Mouse (Mus musculus): ENCODE results near the gene Psen2.

The Psen2 gene

DNA sequence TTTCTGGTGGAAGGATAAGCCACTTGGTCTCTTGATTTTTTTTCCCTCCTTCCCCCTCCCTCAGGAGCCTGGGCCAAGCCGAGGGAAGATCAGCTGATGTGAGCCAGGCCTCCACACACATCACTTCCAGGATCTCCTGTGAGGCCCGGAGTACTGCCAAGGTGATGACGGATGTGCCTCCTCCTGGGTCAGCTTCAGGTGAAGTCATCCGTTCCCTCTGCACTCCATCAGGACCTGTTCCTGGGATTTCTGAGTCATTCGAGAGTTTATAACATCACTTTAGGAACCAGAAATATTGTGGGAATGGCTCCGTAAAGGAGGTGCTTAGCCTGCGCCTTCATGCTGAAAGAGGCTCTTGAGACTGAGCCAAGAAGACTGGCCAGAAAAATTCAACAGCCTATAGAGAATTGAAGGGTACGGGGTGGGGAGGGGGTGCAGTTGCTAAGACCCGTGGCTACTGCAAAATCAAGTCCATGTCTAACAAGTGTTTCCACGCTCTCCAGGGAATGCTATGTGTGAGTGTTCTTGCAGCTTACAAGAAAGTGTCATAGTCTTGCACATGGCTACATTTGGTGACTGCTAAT is 11.6 kb upstream of the Psen2 start:
- no peak for DNase-seq (ENCODE audit: low spot score)

DNA sequence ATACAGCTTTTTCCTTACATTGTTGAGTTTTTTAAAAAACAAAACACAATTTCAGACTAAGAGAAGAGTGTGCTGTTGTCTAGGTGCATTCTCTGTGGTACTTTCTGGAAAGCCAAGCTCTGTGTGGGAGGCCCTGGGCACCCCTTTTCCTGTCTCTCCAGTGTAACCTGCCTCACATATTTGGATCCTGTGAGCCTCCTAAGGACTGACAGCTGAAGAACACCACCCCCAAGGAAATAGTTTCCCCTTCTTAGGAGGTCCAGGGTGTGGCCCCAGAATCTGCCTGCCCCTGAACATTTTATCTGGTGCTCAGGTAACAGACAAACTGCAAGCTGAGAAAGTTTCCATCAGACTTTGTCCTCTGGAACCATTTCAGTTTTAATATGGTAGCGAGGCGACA is 5.8 kb upstream of the Psen2 start:
- DNase-seq (ENCODE audit: low spot score) = no peak

DNA sequence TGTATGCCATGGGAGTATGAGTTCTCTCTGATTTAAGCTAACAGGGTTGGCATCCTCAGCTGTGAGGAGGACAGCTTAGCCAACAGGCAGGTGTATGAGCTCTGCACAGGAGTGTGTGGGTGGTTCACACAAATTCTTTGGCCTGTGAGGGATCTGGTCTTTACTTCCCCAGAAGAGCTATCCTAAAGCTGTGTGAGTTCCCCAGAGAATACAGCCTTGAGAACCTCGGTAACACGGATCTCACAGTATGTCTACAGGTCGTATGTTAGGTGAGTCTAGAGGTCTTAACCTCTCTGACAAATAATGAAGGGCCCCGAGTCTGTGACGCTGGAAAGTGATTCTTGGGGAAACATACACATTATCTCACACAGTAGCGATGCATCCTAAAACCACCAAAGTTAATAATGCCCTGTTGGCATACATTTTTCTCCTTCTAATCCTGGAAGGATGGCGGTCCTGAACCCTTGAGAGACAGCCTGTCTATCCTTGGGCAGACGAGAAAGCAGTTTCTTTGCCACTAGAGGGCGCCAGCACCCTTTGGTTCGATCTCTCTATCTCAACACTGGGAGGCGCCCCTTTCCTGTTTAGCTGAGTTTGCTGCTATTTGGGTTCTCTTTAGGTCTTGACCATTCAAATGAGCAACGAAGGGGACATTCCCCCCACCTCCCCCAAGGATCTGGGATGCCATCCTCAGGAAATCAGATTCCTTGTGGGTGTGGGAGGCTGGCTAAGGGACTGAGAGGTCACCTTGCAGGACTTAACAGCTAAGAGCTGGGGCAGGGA is 5.2 kb upstream of the Psen2 start:
- peak; percentile 88 for DNase-seq (ENCODE audit: low spot score)

DNA sequence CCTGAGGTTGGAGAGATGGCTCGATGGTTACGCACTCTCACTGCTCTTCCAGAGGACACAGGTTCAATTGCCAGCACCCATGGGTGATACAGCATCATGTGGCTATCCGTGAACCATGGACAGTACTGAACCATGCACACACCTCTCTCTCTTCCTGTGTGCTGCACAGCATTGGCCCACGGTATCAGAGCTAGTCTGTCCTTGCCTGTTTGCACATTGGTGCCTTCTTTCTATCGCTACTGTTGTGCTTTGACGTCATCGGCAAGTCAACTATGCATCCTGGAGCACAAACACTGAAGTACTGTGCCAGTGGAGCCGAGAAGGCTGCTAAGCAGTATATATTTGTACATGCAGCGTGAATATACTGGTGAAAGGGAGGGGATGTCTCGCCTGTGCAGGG is 3.9 kb upstream of the Psen2 start:
- DNase-seq (ENCODE audit: low spot score) = no peak

DNA sequence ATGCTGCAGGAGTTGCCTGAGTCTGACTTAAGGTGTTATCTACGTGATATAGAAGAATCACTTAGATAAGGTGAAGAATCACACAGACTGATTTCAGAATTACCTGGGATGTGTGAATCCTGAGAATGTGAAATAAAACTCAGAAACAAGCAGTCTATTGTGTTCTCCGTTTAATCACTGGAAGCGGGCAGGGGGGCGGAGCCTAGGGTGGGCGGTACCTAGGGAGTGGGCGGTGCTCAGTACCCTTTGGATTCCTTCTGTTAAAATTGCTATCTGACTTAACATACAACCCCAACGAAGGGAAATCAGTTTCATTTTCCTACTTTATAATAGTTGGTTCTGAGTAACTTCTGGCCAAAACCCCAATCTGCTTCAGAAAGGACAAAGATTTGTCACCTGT is 2.2 kb upstream of the Psen2 start:
- no peak for DNase-seq (ENCODE audit: low spot score)

DNA sequence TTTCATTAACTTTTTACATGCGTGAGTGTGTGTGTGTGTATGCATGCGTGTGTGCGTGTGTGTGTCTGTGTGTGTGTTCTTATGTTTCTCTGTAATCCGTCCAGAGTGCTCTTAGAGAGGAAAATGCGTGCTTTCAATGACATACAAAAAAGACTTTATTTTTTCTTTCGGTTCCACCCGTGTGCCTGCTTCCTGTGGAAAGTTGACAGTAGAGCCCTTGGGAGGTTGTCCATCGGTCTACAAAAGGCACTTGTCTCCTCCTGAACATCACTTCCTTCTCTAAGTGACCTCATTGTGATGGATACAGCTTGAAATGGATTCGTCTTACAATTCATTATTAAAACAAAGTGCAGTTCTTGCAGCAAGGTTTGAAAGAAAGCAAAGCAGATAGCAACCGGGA is 1.6 kb upstream of the Psen2 start:
- no peak for DNase-seq (ENCODE audit: low spot score)

DNA sequence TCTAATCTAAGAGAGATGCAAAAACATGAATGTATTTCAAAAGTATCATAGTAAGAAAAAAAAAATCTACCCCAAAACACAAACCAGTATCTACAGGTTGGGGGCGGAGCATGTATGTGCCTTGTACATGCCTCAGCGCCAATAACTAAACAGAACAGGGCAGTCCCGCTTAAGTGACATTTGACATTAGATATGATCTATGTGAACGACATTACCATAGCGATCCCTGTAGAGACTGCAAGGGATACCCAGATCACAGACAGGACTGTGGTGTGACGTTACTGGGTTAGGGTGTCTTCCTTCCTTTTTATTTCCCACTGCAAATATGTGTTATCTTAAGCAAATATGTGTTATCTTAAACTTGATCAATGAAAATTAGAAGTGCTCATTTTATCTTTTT is 1.2 kb upstream of the Psen2 start:
- no peak for DNase-seq (ENCODE audit: low spot score)

DNA sequence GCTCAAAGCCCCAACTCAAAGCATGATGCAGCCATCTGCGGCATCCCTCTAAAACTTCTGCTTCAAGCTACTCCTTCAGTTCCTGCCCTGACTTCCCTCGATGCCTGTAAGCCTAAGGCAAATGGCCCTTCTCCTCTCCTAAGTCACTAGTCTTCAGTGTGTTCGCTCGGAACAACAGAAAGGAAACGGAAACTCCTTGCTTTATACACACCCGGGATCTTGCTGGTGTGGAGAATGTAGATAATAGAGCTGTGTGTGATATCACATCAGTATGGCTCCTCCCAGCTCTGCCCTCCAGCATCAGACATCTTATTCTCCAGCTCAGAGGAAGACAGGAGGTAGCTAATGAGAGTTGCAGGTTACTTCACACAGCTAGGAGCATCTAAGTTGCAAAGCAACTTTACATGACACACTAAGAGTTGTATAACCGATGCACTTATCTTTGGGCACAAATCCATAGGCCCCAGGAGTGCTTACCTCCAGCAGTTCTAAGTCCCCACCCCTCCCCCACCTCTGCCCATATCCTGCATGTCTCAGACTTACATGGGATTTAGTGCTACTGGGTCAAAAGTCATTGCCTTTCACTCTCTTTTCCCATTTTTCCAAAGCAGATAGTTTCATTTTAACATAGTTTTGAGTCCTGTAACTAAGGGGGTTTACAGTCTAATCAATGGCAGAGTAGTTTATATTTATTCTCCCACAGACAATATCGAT is 1.2 kb downstream of the Psen2 start:
- DNase-seq (ENCODE audit: low spot score) = no peak

DNA sequence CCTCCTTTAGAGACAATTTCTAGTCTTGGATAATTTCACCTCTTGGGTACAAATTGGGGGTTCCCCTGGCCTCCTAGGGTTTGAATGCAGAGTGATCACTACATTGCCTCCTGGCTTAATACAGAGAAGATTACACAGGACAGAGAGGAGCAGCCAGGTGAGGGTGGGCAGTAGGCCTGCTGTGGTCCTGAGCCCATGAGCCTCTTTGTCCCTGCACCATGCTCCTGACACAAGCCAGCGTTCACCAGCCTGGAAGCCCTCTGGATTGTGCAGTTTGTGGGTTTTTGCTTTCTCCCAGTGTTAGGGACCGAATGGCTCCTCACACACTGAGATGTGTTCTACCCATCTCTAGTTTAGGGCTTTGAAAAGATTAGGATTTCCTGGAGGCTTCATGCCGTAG is 1.8 kb downstream of the Psen2 start:
- no peak for DNase-seq (ENCODE audit: low spot score)

DNA sequence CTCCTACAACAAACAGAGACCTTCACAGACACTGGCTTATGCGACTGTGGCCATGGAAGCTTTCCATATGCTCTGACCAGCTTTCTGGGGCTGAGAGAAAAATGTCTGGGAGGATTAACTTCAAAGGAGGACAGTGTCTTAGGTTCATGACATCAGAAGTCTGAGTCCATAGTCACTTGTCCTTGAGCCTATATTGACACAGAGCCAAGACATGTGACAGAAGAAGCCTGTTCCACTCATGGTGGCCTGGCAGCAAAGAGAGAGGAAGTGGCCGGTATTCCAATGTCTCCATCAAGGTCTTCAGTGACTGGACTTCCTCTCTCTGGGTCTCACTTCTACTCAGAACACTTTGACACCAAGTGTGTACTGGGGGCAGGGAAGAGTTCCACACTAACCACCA is 2.4 kb downstream of the Psen2 start:
- no peak for DNase-seq (ENCODE audit: low spot score)

DNA sequence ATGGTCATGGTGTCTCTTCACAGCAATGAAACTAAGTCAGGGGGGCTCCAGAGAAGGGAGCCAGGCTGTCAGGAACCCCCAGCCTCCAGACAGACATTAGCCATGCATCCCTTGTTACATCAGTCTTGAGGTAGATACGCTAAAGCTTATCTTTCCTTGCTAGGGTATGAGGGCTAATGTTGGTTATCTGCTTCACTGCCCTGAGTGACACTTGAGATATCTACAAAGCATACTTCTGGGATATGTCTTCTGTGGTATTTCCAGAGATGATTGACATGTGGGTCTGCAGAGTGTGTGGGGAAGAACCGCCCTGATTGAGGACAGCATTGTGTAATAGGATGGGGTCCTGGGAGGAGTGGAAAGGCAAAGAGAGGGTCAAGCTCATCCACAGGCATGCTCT is 3.5 kb downstream of the Psen2 start:
- DNase-seq (ENCODE audit: low spot score) = no peak

DNA sequence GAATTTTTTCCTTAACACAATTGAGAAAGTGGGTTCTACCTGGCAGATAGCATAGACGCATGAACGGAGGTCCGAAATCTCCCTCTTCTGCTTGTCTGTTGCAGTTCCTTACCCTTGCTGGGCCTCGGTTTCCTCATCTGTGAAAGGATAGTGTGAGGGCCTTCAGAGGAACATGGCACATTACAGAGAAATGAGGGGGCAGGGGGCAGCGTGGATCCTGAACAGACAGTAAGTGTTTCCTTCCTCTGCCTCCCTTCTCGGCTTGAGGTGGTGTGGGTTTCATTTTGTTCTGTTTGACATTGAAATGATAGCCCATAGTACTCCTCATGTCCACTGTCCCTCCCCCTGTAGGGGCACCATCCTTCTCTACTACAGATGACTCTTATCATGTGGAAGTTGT is 5.8 kb downstream of the Psen2 start:
- no peak for DNase-seq (ENCODE audit: low spot score)

DNA sequence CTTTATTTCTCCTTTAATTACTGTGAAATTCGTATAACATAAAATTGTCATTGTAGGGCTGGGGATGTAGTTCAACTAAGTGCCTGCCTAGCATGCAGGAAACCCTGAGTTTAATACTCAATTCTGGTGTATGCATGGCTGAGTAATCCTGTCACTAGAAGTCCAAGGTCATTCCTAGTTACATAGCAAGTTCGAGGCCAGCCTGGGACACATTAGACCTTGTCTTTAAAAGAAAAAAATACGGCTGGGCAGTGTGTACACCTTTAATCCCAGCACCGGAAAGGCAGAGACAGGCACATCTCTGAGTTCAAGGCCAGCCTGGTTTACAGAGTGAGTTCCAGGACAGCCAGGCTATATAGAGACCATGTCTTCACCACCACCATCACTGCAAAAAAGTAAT is 6.4 kb downstream of the Psen2 start:
- DNase-seq (ENCODE audit: low spot score) = no peak

DNA sequence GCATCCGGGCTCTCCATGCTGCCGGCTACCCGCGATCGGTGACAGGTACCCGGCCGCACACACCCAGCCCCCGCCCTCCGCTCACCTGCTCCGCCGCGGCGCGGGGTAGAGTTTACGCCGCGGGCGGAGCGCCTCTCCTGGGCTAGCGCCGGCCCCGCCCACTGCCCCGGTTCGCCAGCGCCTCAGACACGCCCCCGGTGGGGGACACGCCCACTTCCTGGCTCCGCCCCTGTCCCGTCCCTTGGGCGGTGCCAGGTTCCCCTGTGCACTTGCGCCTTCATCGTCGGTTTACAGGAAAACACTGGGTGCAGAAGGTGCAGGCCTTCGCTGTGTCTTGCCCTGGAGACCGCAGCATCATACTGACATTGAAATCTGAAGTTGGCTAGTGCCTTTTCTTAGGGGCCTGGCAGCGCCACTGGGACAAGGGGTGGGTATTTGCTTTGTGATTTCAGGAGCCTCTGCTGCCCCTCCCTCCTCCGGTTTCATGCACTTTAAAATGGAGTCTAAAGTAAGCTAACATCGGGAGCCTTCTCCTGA is 7.0 kb downstream of the Psen2 start:
- peak; percentile 88 for DNase-seq (ENCODE audit: low spot score)

DNA sequence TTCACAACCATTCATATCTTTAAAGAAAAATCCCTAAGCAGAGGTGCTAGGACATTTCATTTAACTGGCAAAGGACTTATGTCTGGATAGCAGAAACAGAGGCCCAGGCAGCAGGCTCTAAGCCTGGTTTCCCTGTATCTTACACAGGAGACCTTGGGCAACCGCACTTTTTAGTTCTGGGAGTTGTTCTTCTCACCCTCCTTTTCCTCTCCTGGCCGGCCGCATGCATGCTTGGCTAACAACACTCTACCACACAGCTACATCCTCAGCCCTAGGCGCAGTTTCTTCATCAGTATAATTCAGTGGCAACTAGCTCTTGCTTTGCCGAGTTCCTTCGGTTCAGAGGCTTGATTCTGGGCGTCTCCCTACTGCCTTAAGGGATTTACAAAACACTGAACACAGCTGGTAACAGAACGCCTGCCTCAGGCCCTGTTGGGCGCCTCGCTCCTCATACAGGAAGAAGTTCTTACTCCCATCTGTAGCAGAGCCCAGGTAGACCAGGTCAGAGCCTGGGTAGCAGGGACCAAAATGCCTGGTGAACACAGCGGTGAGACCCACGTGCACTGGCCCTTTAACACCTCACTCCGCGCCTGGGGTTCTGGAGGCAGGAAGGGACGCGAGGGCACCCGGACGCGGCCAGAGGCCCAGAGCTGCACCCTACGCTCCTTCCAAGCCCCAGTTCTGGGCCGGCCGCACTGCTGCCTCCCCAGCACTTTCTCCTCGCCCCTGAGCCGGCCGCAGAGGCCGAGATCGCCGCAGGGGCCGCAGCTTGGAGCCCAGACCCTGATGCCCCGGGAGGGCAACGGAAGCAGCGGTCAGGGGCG is 7.7 kb downstream of the Psen2 start:
- no peak for DNase-seq (ENCODE audit: low spot score)

DNA sequence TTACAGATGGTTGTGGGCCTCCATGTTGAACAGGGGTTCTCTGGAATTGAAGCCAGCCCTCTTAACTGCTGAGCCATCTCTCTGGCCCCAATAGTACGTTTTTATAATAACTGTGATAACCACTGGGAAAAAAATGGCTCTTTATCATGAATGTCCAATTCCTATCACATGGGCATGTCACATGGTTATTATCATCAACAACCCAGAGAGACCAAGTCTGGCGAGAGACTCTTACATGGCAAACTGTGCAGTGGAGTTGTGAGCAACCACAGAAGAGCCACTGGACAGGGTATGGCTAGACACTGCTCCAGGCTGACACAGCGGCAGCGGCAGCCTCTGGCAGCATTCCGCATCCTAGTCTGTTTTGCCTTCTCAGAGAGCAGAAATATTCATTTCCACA is 8.9 kb downstream of the Psen2 start:
- DNase-seq (ENCODE audit: low spot score) = no peak

DNA sequence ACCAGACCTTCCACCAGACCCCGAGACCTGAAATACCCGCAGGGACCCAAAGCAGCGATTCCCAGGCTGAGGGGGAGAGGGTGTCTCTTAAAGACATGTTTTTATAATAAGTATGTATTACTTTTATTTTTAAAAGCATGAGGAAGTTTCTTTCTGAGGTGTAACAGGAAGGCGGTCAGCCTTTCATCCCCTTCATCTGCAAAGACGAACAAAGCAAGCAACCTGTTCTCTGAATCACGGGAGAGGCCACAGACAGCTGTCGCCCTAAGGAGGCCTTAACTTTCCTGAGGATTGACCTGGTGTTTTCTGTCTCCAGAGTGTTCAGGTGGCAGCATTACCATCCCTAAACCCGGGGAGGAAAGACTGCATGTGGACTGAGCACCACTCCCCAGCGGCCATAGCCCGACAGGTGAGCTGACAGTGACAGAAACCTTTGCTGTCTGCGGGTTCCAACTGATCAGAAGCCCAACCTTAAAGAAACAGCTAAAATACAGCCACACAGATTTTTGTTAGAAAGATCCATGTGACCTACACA is 10.5 kb downstream of the Psen2 start:
- DNase-seq (ENCODE audit: low spot score) = no peak

DNA sequence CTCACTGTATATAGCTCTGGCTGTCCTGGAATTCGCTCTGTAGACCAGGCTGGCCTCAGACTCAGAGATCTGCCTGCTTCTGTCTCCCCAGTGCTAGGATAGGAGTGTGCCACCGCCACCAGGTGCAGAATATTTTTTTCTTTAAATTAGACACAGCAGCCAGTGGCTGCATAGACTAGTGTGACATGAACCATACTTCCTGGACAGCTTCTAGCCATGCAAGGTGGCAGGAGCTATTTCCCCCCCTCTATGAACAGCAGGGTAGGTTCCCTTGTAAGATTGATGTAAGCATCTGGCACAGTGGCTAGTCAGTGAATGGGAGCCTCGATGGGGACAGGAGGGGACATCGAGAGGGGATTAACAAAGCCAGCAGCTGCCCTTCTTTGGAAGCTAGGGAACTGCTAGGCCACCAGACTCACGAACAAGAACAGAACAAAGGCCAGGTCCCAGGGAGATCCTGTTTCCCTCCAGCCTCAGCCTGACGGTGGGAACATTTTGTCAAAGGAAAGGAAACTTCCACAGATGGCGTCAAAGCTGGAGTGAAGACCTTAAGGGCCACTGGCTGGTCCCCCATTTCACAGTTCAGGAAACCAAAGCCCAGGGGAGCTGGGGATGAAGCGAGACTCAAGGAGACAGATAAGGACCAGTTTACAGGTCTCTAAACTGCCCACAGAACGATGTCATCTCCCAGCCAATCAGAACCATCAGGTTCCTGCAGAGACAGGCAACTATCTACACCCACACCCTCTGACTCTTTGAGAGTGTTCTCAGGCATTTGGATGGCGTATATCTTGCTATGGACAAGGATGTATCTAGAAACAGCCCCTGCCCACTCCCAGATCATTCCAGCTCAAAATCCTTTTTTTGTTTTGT is 11.8 kb downstream of the Psen2 start:
- no peak for DNase-seq (ENCODE audit: low spot score)

DNA sequence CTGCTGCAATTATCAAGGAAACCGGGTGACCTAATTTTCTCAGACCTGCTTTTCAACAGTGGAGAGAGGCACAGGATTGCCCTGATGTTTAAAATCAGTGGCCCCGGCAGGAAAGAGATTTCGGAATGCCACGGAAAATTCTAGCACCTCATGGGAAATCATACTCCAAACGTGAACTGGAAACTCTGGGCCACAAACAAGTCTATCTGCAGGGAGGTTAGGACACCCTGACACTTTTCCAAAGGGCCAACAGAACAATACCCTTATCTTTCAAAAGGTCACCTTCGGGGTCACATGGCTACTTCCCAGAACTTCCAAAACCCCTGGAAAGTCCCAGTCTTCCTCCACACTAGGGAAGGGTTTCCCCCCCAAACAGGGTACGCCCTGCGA is 12.8 kb downstream of the Psen2 start:
- no peak for DNase-seq (ENCODE audit: low spot score)

DNA sequence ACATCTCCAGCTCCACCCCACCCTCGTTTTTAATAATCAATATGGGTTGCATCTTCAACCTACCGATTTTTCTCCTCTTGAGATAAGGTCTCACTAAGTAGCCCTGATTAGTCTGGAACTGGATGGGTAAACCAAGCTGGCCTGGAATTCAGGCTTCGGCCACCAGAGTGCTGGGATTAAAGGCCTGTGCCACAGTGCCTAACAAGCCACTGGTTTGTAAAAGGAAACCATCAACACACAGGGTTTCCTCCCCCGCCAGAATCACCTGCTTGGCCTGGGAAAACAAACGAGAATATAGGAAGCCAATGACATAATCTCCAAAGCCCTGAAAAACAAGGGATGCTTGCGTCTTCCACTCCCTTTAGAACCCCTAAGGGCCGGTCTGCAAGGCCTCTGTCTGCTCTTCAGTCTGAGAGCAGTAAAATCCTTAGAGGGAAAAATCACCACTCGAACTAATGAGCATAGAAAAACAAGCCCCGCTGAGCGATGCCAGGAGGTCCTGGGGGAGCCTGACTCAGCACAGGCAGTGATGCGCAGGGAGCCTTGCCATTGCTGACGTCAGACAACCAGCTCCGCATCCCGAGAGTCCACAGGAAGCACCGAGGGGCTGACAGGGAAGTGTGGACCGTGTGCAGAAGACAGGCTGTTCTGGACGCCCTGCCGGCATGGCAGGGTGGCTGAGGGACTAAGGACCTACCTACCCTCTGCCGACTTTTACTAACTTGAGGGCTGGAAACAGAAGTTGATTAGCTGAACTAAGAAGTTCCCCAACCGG is 13.4 kb downstream of the Psen2 start:
- DNase-seq (ENCODE audit: low spot score) = no peak
